Mouse (Mus musculus): ENCODE results near the gene Nrf1.

- no peak for TF ChIP-seq CTCF (IDR thresholded peaks at IDR 0.05; ENCODE audit: insufficient read depth, low read depth, low read length)
- TF ChIP-seq POLR2A (IDR thresholded peaks at IDR 0.05; ENCODE audit: insufficient read depth, low read depth, low read length), result no peak
Observed at GRCm38 (mm10) chr6:30147058-30147457, 99.3 kb downstream of the Nrf1 start.

All from olfactory bulb, adult 2 months (tissue).